Mouse (Mus musculus): ENCODE results near the gene Ablim1. TPM values are rescaled to one million over a fixed set of nuclear protein-coding genes. Genes with fewer than 3 reads are reported as not detected.
A peak's percentile ranks its signal among the peaks of the same experiment; 100 is the strongest.

The Ablim1 gene
- polyA plus RNA-seq, 1 experiment from 2014 or later = 29.2 TPM

- H3K9me3 ChIP-seq (ENCODE audit: control insufficient read depth, low read length) = no peaks in the 10 kb centered on the region
- H3K9ac ChIP-seq (ENCODE audit: low read depth, low read length) = no peak overlapping the region
- H3K4me3 ChIP-seq (ENCODE audit: low read length) = no peak overlapping the region
- no peak for ATAC-seq
- H3K27me3 ChIP-seq (replicated peaks; ENCODE audit: control insufficient read depth, insufficient read depth, low read length) = no peaks in the 10 kb centered on the region
- H3K4me1 ChIP-seq (ENCODE audit: control insufficient read depth, insufficient read depth, low read length) = peaks cover 21% of the 10 kb centered on the region
- 55% methylated on average over 5 of the region's 5 CpGs for WGBS
- H3K4me2 ChIP-seq (ENCODE audit: low read depth, low read length) = no peak overlapping the region
- H3K27ac ChIP-seq (ENCODE audit: low read length) = no peak overlapping the region
- H3K36me3 ChIP-seq (ENCODE audit: control insufficient read depth, insufficient read depth, low read length) = no peaks in the 10 kb centered on the region
Measured at GRCm38 (mm10) chr19:57132281-57132680, 182.4 kb downstream of the Ablim1 start.

DNA sequence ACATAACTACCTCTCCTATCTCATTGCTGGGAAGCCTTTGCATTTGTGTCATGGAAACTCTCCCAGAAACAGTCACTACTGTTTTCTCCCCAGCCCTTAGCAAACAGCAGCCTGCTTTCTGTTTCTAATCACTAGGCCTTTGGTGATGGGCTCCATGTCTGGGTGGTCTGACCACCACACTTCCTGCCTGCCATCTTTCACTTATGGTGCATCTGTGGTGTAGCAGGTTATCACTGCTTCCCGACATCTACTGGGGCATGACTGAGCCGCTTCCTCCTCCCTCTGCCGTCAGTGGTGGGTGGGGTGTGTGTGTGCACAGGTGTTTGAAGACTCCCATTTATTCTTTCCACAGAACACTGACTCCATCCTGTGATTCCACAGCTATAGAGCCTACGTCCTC is 183.4 kb downstream of the Ablim1 start:
- H3K27me3 ChIP-seq (replicated peaks; ENCODE audit: control insufficient read depth, insufficient read depth, low read length) = no peaks in the 10 kb centered on the region
- 58% methylated on average over 4 of the region's 4 CpGs for WGBS
- no peak for ATAC-seq
- no peaks in the 10 kb centered on the region for H3K9me3 ChIP-seq (ENCODE audit: control insufficient read depth, low read length)
- H3K4me3 ChIP-seq (ENCODE audit: low read length) = no peak overlapping the region
- peaks cover 21% of the 10 kb centered on the region for H3K4me1 ChIP-seq (ENCODE audit: control insufficient read depth, insufficient read depth, low read length)
- no peaks in the 10 kb centered on the region for H3K36me3 ChIP-seq (ENCODE audit: control insufficient read depth, insufficient read depth, low read length)
- no peak overlapping the region for H3K9ac ChIP-seq (ENCODE audit: low read depth, low read length)
- no peak overlapping the region for H3K4me2 ChIP-seq (ENCODE audit: low read depth, low read length)
- H3K27ac ChIP-seq (ENCODE audit: low read length) = no peak overlapping the region

- Histone ChIP-seq H3K9ac (ENCODE audit: low read depth, low read length) (no peak overlapping the region), H3K9me3 (ENCODE audit: control insufficient read depth, low read length) (no peaks in the 10 kb centered on the region), H3K4me2 (ENCODE audit: low read depth, low read length) (no peak overlapping the region), H3K4me1 (ENCODE audit: control insufficient read depth, insufficient read depth, low read length) (peaks cover 17% of the 10 kb centered on the region), H3K4me3 (ENCODE audit: low read length) (no peak overlapping the region), H3K27me3 (replicated peaks; ENCODE audit: control insufficient read depth, insufficient read depth, low read length) (no peaks in the 10 kb centered on the region), H3K36me3 (ENCODE audit: control insufficient read depth, insufficient read depth, low read length) (no peaks in the 10 kb centered on the region), H3K27ac (ENCODE audit: low read length) (no peak overlapping the region)
- ATAC-seq = peak; percentile 64
- WGBS = 67% methylated on average over 4 of the region's 4 CpGs
Measured at GRCm38 (mm10) chr19:57130591-57130990, 184.1 kb downstream of the Ablim1 start.

DNA sequence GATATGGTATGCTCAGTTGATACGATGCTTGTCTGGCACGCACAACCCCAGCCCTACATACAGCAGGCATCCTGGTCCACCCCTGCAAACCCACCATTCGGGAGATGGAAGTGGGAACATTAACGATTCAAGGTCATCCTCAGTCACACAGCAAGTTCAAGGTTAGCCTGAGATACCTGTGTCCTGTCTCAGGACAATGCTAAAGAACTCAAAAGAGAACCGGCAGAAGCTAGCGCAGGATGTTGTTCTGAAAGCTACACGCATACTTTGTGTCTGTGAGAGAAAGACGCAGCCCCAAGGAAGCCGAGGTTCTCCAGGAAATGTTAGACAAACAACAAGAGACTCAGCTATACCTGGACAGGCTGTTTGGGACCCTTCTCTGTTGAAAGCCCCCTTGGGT is 185.0 kb downstream of the Ablim1 start:
- no peak overlapping the region for H3K4me2 ChIP-seq (ENCODE audit: low read depth, low read length)
- no peaks in the 10 kb centered on the region for H3K27me3 ChIP-seq (replicated peaks; ENCODE audit: control insufficient read depth, insufficient read depth, low read length)
- 77% methylated on average over 9 of the region's 9 CpGs for WGBS
- no peak overlapping the region for H3K27ac ChIP-seq (ENCODE audit: low read length)
- H3K9ac ChIP-seq (ENCODE audit: low read depth, low read length) = no peak overlapping the region
- peaks cover 15% of the 10 kb centered on the region for H3K4me1 ChIP-seq (ENCODE audit: control insufficient read depth, insufficient read depth, low read length)
- no peaks in the 10 kb centered on the region for H3K9me3 ChIP-seq (ENCODE audit: control insufficient read depth, low read length)
- no peak overlapping the region for H3K4me3 ChIP-seq (ENCODE audit: low read length)
- no peak for ATAC-seq
- no peaks in the 10 kb centered on the region for H3K36me3 ChIP-seq (ENCODE audit: control insufficient read depth, insufficient read depth, low read length)

GRCm38 (mm10) chr19:57128037-57128436 is 186.7 kb downstream of the Ablim1 start:
- no peaks in the 10 kb centered on the region for H3K36me3 ChIP-seq (ENCODE audit: control insufficient read depth, insufficient read depth, low read length)
- no peak overlapping the region for H3K4me2 ChIP-seq (ENCODE audit: low read depth, low read length)
- ATAC-seq = no peak
- H3K27me3 ChIP-seq (replicated peaks; ENCODE audit: control insufficient read depth, insufficient read depth, low read length) = no peaks in the 10 kb centered on the region
- H3K27ac ChIP-seq (ENCODE audit: low read length) = no peak overlapping the region
- no peak overlapping the region for H3K4me3 ChIP-seq (ENCODE audit: low read length)
- H3K9me3 ChIP-seq (ENCODE audit: control insufficient read depth, low read length) = no peaks in the 10 kb centered on the region
- H3K4me1 ChIP-seq (ENCODE audit: control insufficient read depth, insufficient read depth, low read length) = peaks cover 15% of the 10 kb centered on the region
- no peak overlapping the region for H3K9ac ChIP-seq (ENCODE audit: low read depth, low read length)
- 71% methylated on average over 6 of the region's 6 CpGs for WGBS

GRCm38 (mm10) chr19:57127523-57127922 is 187.2 kb downstream of the Ablim1 start:
- no peaks in the 10 kb centered on the region for H3K9me3 ChIP-seq (ENCODE audit: control insufficient read depth, low read length)
- no peak overlapping the region for H3K4me2 ChIP-seq (ENCODE audit: low read depth, low read length)
- no peak overlapping the region for H3K27ac ChIP-seq (ENCODE audit: low read length)
- no peak overlapping the region for H3K4me3 ChIP-seq (ENCODE audit: low read length)
- no peaks in the 10 kb centered on the region for H3K36me3 ChIP-seq (ENCODE audit: control insufficient read depth, insufficient read depth, low read length)
- ATAC-seq = no peak
- WGBS = 90% methylated on average over 5 of the region's 5 CpGs
- no peaks in the 10 kb centered on the region for H3K27me3 ChIP-seq (replicated peaks; ENCODE audit: control insufficient read depth, insufficient read depth, low read length)
- H3K4me1 ChIP-seq (ENCODE audit: control insufficient read depth, insufficient read depth, low read length) = peaks cover 13% of the 10 kb centered on the region
- no peak overlapping the region for H3K9ac ChIP-seq (ENCODE audit: low read depth, low read length)

GRCm38 (mm10) chr19:57126950-57127349 is 187.8 kb downstream of the Ablim1 start:
- no peaks in the 10 kb centered on the region for H3K27me3 ChIP-seq (replicated peaks; ENCODE audit: control insufficient read depth, insufficient read depth, low read length)
- no peaks in the 10 kb centered on the region for H3K9me3 ChIP-seq (ENCODE audit: control insufficient read depth, low read length)
- WGBS = 76% methylated on average over 10 of the region's 10 CpGs
- no peak overlapping the region for H3K4me3 ChIP-seq (ENCODE audit: low read length)
- no peak overlapping the region for H3K4me2 ChIP-seq (ENCODE audit: low read depth, low read length)
- no peak overlapping the region for H3K27ac ChIP-seq (ENCODE audit: low read length)
- H3K4me1 ChIP-seq (ENCODE audit: control insufficient read depth, insufficient read depth, low read length) = peaks cover 13% of the 10 kb centered on the region
- no peaks in the 10 kb centered on the region for H3K36me3 ChIP-seq (ENCODE audit: control insufficient read depth, insufficient read depth, low read length)
- H3K9ac ChIP-seq (ENCODE audit: low read depth, low read length) = no peak overlapping the region
- no peak for ATAC-seq

- Histone ChIP-seq H3K27me3 (replicated peaks; ENCODE audit: control insufficient read depth, insufficient read depth, low read length) (no peaks in the 10 kb centered on the region), H3K9me3 (ENCODE audit: control insufficient read depth, low read length) (no peaks in the 10 kb centered on the region), H3K27ac (ENCODE audit: low read length) (no peak overlapping the region), H3K4me1 (ENCODE audit: control insufficient read depth, insufficient read depth, low read length) (peaks cover 6% of the 10 kb centered on the region), H3K36me3 (ENCODE audit: control insufficient read depth, insufficient read depth, low read length) (no peaks in the 10 kb centered on the region), H3K4me2 (ENCODE audit: low read depth, low read length) (no peak overlapping the region), H3K4me3 (ENCODE audit: low read length) (no peak overlapping the region), H3K9ac (ENCODE audit: low read depth, low read length) (no peak overlapping the region)
- no peak for ATAC-seq
- WGBS = 54% methylated on average over 4 of the region's 4 CpGs
Measured at GRCm38 (mm10) chr19:57124906-57125305, 189.8 kb downstream of the Ablim1 start.

DNA sequence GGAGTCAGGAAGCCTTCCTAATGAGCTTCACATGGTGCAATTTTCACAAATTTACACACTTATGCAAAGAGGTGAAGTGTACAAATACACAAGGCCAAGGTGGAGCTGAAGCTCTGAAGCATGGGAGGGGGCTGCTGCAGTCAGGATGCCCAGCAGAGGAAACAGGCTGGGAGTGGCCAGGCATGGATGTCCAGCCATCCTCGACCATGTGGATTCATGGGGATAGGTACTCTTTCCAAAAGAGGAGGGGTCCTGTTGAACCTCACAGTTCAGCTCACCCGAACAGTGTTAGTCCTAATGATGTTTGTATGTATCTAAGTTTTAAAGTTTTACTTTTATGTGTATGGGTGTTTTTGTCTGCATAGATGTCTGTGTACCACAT is 190.6 kb downstream of the Ablim1 start:
- no peaks in the 10 kb centered on the region for H3K9me3 ChIP-seq (ENCODE audit: control insufficient read depth, low read length)
- 69% methylated on average over 2 of the region's 2 CpGs for WGBS
- H3K4me1 ChIP-seq (ENCODE audit: control insufficient read depth, insufficient read depth, low read length) = peaks cover 11% of the 10 kb centered on the region
- no peaks in the 10 kb centered on the region for H3K36me3 ChIP-seq (ENCODE audit: control insufficient read depth, insufficient read depth, low read length)
- H3K4me3 ChIP-seq (ENCODE audit: low read length) = no peak overlapping the region
- H3K27me3 ChIP-seq (replicated peaks; ENCODE audit: control insufficient read depth, insufficient read depth, low read length) = no peaks in the 10 kb centered on the region
- peak overlapping the region; percentile 5 for H3K9ac ChIP-seq (ENCODE audit: low read depth, low read length)
- H3K4me2 ChIP-seq (ENCODE audit: low read depth, low read length) = no peak overlapping the region
- peak overlapping the region; percentile 54; the same call in 1 of the 2 replicates for H3K27ac ChIP-seq (ENCODE audit: low read length)
- ATAC-seq = 0 out of 2 replicates have a peak, but pooled peaks have one; percentile 13

DNA sequence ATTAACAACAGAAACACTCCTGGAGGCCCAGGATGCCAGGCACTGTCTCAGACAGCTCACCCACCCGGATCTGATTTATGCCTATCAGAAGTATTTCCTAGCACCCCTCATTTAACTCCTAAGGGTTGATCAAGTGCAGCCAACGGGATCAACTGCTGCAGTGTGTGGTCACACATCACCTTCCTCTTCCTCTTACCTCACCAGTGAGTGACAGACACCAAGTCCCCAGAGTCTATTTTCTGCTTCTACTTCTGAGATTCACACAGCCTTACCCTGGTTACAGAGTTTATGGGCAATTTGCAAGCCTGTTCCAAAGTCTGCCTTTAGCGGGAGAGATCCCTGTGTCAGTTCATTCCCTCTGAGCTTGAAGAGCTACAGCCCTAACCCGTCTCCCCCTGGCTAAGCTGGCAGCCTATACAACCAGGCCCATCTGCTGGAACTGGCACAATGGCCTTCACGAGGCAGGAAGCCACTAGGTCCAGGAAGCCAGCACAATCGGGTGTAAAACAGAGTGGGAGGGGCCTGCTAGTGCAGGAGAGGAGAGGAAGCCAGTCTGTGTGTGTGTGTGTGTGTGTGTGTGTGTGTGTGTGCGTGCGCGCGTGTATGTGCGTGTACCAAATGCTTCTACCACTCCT is 191.1 kb downstream of the Ablim1 start:
- Histone ChIP-seq H3K4me2 (ENCODE audit: low read depth, low read length) (no peak overlapping the region), H3K27ac (ENCODE audit: low read length) (peak overlapping the region; percentile 54; the same call in 1 of the 2 replicates), H3K36me3 (ENCODE audit: control insufficient read depth, insufficient read depth, low read length) (no peaks in the 10 kb centered on the region), H3K9ac (ENCODE audit: low read depth, low read length) (peak overlapping the region; percentile 5), H3K4me1 (ENCODE audit: control insufficient read depth, insufficient read depth, low read length) (peaks cover 16% of the 10 kb centered on the region), H3K4me3 (ENCODE audit: low read length) (no peak overlapping the region), H3K27me3 (replicated peaks; ENCODE audit: control insufficient read depth, insufficient read depth, low read length) (no peaks in the 10 kb centered on the region), H3K9me3 (ENCODE audit: control insufficient read depth, low read length) (no peaks in the 10 kb centered on the region)
- ATAC-seq = peak; percentile 58
- 57% methylated on average over 11 of the region's 11 CpGs for WGBS

All from intestine, embryonic 16.5 days (tissue).